Mouse (Mus musculus) forelimb bud, embryonic 11.5 days (tissue): ENCODE results near the gene Slx1b.
A peak's percentile ranks its signal among the peaks of the same experiment; 100 is the strongest.
"Not testable (repeated sequence)": the region's sequence is repeated elsewhere in the genome, so short reads cannot be mapped to it uniquely, and the experiment has no call there.

ENCODE experiments used
- DNase-seq: peaks from one replicate; pipeline ENCODE4 v3.0.0-alpha.2; 2012; ENCODE audit warnings: low read depth, low spot score

Slx1b gene

DNA sequence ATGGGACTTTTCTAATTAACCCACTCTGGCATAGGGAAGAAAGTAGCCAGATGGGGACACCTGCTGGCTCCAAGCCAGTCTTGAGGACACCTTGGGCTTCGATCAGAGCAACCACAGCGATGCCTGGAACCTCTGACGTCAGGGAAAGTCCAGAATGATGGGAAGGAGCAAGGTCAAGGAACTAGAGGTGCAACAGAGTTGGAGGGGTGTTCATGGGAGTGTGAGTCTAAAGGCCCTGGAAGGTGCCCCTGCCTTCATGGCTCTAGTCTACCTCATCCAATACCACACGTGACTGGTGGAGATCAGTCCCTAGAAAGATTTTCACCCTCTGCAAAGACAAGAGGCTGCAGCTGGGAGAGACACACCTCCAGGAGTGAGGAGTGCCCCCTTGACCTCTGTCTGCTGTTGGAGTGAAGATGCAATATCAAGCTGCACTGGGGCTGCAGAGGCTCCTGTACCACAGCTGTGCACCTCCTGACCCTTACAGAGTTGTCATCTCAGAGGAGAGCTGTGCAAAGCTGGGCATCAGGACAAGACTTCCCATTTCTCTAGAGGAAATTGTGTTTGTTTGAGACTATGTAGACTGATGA is 18.9 kb downstream of the Slx1b start:
- DNase-seq, result no peak

DNA sequence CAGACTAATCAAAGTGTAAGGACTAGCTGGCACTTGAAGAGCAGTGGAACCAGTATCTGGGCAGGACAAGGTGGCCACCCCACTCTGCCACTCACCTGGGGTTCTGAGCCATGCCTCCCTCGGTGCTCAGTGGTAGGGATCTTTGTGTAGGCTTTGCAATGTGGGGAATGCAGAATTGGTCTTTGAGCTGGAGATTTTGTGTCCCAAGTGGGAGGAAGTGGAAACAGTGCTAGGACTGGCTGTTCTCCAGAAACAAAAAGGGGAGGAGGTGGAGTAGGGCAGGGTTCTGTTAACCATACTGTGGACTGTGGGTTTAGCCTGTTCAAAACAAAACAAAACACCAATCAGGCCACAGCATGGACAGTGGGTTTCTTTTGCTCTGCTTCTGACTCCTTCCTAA is 19.4 kb downstream of the Slx1b start, which contains the start of gene Sult1a1:
Gene Sult1a1, minus strand, starts transcription at position 226 of the 400 bp plus-strand sequence.
- no peak for DNase-seq

DNA sequence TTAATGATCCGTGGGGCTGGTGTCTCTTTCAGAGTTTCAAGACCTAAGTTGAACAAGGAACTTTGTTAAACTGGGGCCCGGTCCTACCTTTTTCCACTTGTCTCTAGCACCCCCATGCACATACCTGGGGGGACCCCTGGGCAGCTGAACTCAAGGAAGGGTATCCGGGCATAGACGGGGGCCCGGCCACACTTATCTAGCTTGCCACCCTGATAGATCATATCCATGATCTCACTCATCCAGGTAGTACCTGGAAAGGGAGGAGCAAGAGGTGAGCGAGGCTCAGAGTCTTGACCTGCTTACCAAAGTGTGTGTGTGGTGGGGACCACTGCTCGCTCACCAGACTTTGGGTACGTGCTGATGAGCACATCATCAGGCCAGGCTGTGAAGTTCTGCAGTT is 20.5 kb downstream of the Slx1b start:
- no peak for DNase-seq

- no peak for DNase-seq
These were observed 23.5 kb downstream of the Slx1b start for GRCm38 (mm10) chr7:126672111-126672510.

DNA sequence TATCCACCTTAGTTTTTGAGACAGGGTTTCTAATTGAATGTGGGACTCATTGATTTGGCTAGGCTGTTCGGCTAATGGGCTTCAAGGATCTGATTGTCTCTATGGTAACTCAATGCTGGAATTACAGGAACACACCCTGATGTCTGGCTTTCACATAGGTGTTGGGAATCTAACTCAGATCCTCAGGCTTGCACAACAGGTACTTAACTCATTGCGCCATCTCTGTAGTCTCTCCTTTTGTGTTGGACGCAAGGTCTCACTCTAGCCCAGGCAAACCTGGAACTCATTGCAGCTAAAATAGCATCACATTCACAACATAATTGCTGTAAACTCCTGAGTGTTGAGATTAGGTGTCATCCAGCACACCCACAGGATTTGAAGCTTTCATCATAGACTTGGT is 25.4 kb downstream of the Slx1b start:
- DNase-seq, result no peak

DNA sequence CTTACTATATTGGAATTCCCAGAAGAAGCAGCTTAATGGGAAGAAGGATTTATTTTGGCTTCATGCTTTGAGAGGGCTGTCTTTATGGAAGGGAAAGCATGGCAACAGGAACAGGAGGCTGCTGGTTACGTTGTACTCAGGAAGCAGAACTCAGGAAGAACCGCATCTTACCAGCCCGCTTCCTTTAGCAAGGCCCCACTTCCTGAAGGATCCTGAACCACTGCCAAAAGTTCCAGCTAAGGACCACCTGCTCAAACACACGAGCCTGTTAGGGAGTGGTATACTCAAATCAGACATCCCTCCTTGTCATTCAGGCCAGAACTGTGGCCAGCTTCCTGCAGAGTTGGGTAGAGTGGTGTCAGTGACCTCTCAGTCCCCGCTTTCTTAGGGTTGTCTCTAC is 27.1 kb downstream of the Slx1b start:
- DNase-seq, result no peak

DNA sequence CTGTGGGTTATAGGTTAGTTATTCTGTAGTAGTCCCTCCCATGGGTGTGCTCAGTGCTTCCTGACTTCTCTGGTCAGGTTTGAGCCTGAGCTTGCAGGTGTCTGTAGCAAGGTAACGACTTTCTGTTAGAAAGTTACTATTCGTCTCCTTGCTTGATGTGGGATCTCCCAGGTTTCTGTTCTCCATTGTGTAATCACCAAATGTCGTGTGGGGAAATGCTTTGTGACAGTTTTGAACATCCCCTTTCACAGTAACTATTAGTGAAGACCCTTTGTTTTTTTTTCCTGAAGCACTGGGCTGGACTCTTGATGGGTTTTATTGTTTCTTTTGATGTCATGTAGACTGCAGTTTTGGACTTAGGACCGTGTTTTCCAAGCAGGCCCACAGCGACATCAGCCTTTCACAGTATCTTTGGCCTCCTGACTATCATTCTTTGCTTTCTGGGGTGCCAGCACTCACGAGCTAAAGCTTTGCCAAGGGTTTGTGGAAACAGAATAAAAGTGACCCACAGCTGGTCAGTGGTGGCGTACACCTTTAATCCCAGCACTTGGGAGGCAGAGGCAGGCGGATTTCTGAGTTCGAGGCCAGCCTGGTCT is 28.0 kb downstream of the Slx1b start:
- no peak for DNase-seq

- no peak for DNase-seq
These were observed 30.3 kb downstream of the Slx1b start for GRCm38 (mm10) chr7:126665269-126665668.

DNA sequence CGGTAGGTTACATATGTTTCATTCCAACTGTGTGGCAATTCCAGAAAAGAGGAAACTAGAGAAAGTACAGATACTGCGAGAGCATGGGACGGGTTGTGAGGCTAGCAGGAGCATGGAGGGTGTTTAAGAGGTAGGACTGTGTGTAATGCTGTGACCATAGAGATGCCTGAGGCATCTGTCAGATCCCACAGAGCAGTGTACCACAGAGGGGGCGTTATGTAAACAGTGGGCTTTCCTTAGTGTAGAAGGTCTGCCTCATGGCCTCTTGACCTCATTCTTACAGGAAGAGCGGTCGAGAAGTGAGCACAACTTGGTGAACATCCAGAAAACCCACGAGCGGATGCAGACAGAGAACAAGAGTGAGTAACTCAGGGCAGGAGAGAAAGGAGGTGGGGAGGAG is 31.9 kb downstream of the Slx1b start:
- DNase-seq, result no peak

- no peak for DNase-seq
These were observed 35.8 kb downstream of the Slx1b start for GRCm38 (mm10) chr7:126659771-126660170.

- no peak for DNase-seq
These were observed 38.1 kb downstream of the Slx1b start for GRCm38 (mm10) chr7:126657522-126657921.

DNA sequence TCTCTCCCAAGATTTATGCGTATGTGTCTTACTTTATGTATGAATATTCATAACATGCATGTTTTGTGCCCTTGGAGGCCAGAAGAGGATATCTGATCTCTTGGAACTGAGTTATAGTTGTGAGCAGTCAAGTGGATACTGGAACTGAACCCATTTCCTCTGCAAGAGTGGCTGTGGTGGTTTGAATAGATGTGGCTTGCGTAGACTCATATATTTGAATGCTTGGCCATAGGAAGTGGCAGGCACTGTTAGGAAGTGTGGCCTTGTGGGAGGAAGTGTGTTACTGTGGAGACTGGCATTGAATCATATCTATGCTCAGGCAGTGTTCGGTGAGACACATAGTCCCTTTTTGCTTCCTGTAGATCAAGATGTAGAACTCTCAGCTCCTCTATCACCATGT is 39.9 kb downstream of the Slx1b start:
- DNase-seq, result no peak

DNA sequence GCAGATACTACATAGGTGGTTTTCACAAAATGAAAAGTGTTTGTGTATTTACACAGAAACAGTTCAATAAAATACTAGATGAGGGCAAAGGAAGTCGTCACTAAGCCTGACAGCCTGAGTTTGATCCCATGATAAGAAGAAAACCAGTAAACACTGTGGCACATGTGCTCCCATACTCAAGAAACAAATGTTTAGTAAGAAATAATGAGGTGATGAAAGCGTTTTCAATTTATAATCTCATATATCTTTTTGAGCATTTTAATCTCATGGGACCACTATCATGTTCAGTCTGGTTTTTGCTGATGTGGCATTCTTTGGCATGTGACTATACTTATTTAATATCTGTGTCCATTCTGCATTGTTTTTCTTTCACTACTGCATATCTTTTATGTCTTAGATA is 41.6 kb downstream of the Slx1b start:
- no peak for DNase-seq

GRCm38 (mm10) chr7:126650852-126651251 is 44.7 kb downstream of the Slx1b start:
- no peak for DNase-seq

GRCm38 (mm10) chr7:126649231-126650051 is 46.1 kb downstream of the Slx1b start, which contains the start of gene Sgf29:
Gene Sgf29, plus strand, starts transcription at chr7:126649309.
- DNase-seq, result peak; percentile 87

GRCm38 (mm10) chr7:126648486-126648885 is 47.1 kb downstream of the Slx1b start:
- DNase-seq, result no peak

DNA sequence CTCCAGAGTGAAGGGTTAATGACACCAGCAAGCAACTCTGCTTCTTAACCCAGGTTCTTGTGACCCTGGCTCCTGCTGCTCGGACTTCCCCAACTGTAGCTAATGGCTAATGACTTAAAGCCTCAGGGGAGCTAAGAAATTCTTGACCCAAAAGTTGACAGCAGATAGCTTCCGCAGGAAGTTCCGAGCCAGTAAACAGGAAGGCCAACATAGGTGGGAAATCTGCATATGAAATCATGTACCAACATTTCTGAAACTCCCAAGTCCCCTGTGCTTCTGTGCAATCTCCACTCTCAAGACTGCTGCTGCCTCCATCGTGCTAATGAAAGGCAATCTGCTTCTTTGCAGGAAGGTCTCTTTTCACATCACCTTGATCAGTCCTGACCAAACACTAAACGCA is 49.9 kb downstream of the Slx1b start:
- DNase-seq, result no peak

DNA sequence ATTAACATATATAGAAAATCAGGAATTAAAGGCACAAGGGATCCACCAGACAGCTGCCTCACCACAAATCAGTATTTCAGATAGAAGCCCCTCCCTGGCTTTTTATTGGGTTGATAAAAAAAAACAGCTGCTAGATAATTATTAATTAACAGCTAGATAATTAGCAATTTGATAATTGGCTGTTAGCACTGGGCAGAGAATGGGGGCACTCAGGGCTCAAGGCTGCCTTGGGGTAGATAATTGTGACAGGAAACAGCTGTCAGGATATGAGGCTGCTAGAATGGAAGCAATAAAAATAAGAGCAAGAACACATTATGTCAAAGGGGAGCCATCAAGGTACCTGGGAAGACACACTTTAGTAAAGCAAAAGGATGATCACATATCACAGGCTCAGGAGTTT is 50.7 kb downstream of the Slx1b start:
- DNase-seq, result no peak

- DNase-seq, result no peak
These were observed 51.2 kb downstream of the Slx1b start for GRCm38 (mm10) chr7:126644345-126644744.

GRCm38 (mm10) chr7:126643244-126643617 is 52.4 kb downstream of the Slx1b start:
- not testable (repeated sequence) for DNase-seq

GRCm38 (mm10) chr7:126642545-126643243 is 52.9 kb downstream of the Slx1b start:
- no peak for DNase-seq
